Mouse (Mus musculus) naive thymus-derived CD4-positive, alpha-beta T cell, adult 5 months (primary cell): Measurements from ENCODE around the gene Elof1. TPM values are rescaled to one million over a fixed set of nuclear protein-coding genes. Genes with fewer than 3 reads are reported as not detected.

Experiments
- polyA plus RNA-seq: library from polyadenylated mRNA; unstranded; fragments of 100-300 nt; shearing (Covaris generic); gene quantifications from one replicate; pipeline ENCODE4 v1.2.1, GENCODE M21; 2017

The Elof1 gene
- polyA plus RNA-seq = 22.8 TPM

GRCm38 (mm10) chr9:22116740-22117426, at the start of gene Elof1:
Gene Elof1 (minus strand): TSS chr9:22117172.

GRCm38 (mm10) chr9:22156497-22157245, 39.7 kb upstream of the Elof1 start, which contains the start of gene Pigyl:
Gene Pigyl (plus strand): TSS chr9:22156846.

GRCm38 (mm10) chr9:22135644-22136390, 18.8 kb upstream of the Elof1 start, which contains the start of gene Acp5:
Gene Acp5 (minus strand): TSS chr9:22135711.

GRCm38 (mm10) chr9:22098993-22099696, 17.8 kb downstream of the Elof1 start, which contains the start of gene Cnn1:
Gene Cnn1 (plus strand): TSS chr9:22099216.

GRCm38 (mm10) chr9:22085022-22085834, 31.7 kb downstream of the Elof1 start, which contains the start of gene Ecsit:
Gene Ecsit (minus strand): TSS chr9:22085438.

GRCm38 (mm10) chr9:22070791-22071573, 46.0 kb downstream of the Elof1 start, which contains the start of the genes Gm49318 and Zfp653:
Gene Gm49318 (minus strand): TSS chr9:22071259.
Gene Zfp653 (minus strand): TSS chr9:22071376.

Other genes starting within 250 kb of the Elof1 start
- gene Rab3d, start 199.0 kb downstream of the Elof1 start, polyA plus RNA-seq = 9.3 TPM
- gene Ccdc159, start 189.7 kb downstream of the Elof1 start, polyA plus RNA-seq = not detected
- gene Tmem205, start 189.6 kb downstream of the Elof1 start, polyA plus RNA-seq = not detected
- gene Plppr2, start 180.1 kb downstream of the Elof1 start, polyA plus RNA-seq = 0.40 TPM
- gene Swsap1, start 161.4 kb downstream of the Elof1 start, polyA plus RNA-seq = 5.6 TPM
- gene Epor, start 153.7 kb downstream of the Elof1 start, polyA plus RNA-seq = not detected
- not detected for gene Rgl3, start 127.7 kb downstream of the Elof1 start, polyA plus RNA-seq
- not detected for gene Ccdc151, start 114.5 kb downstream of the Elof1 start, polyA plus RNA-seq
- gene Prkcsh, start 114.4 kb downstream of the Elof1 start, polyA plus RNA-seq = 65.6 TPM
- gene Elavl3, start 65.1 kb downstream of the Elof1 start, polyA plus RNA-seq = not detected
- gene Gm49318, start 45.9 kb downstream of the Elof1 start, polyA plus RNA-seq = not detected
- gene Zfp653, start 45.8 kb downstream of the Elof1 start, polyA plus RNA-seq = 32.1 TPM
- 39.9 TPM for gene Ecsit, start 31.7 kb downstream of the Elof1 start, polyA plus RNA-seq
- gene Cnn1, start 18.0 kb downstream of the Elof1 start, polyA plus RNA-seq = not detected
- gene Acp5, start 18.5 kb upstream of the Elof1 start, polyA plus RNA-seq = 256 TPM
- gene Pigyl, start 39.7 kb upstream of the Elof1 start, polyA plus RNA-seq = 14.0 TPM
- gene Zfp872, start 70.9 kb upstream of the Elof1 start, polyA plus RNA-seq = not detected
- 68.4 TPM for gene Zfp809, start 108.5 kb upstream of the Elof1 start, polyA plus RNA-seq
- 0.88 TPM for gene Zfp599, start 142.7 kb upstream of the Elof1 start, polyA plus RNA-seq
- 14.0 TPM for gene Zfp810, start 190.5 kb upstream of the Elof1 start, polyA plus RNA-seq